Mouse (Mus musculus) ES-E14 (cell line): ENCODE measurements around the gene BC030867. TPM values are rescaled to one million over a fixed set of nuclear protein-coding genes. Genes with fewer than 3 reads are reported as not detected.
"Not testable (repeated sequence)": the region's sequence is repeated elsewhere in the genome, so short reads cannot be mapped to it uniquely, and the experiment has no call there.

Source experiments
- DNase-seq: peaks from one replicate; pipeline ENCODE4 v3.0.0-alpha.2; 2013; ENCODE audit warnings: low read depth, low spot score
- H3K27ac ChIP-seq: 2 replicates; pipeline ENCODE4 v1.5.1; 2012; ENCODE audit warnings: low read depth, mild to moderate bottlenecking, low read length, moderate library complexity, mixed read lengths; ENCODE audit not compliant: poor library complexity, insufficient read depth, severe bottlenecking
- H3K36me3 ChIP-seq: 2 replicates; pipeline ENCODE4 v1.6.1; 2012; ENCODE audit warnings: mild to moderate bottlenecking, low read length, moderate library complexity, mixed read lengths; ENCODE audit not compliant: control insufficient read depth, poor library complexity, insufficient read depth, severe bottlenecking
- H3K4me1 ChIP-seq, 2 experiments: fragments of 150-350 bp in 1 of 2; sonication (generic) in 1 of 2; 2 replicates each; pipeline ENCODE4 v1.6.1; 2012; ENCODE audit warnings: low read length in 2 of 2, mild to moderate bottlenecking in 1 of 2, mixed read lengths in 1 of 2; ENCODE audit not compliant: control insufficient read depth in 2 of 2, insufficient read depth in 2 of 2, poor library complexity in 1 of 2
- H3K4me3 ChIP-seq, 2 experiments: fragments of 150-350 bp in 1 of 2; sonication (generic) in 1 of 2; 2 replicates each; pipeline ENCODE4 v1.5.1; 2012; ENCODE audit warnings: low read length in 2 of 2, low read depth in 1 of 2, mild to moderate bottlenecking in 1 of 2, mixed read lengths in 1 of 2; ENCODE audit not compliant: insufficient read depth in 1 of 2, poor library complexity in 1 of 2, severe bottlenecking in 1 of 2
- H3K9ac ChIP-seq: 2 replicates; pipeline ENCODE4 v1.6.1; 2012; ENCODE audit warnings: low read depth, mild to moderate bottlenecking, low read length, mixed read lengths; ENCODE audit not compliant: poor library complexity, insufficient read depth, severe bottlenecking
- H3K9me3 ChIP-seq: fragments of 150-350 bp; sonication (generic); 2 replicates; pipeline ENCODE4 v1.6.1; 2012; ENCODE audit warnings: low read depth, mild to moderate bottlenecking, low read length; ENCODE audit not compliant: control insufficient read depth, insufficient read depth
- CHD2 ChIP-seq: IDR thresholded peaks from 2 replicates; pipeline ENCODE4 v1.6.1; 2014; ENCODE audit warnings: mild to moderate bottlenecking, low read depth, low read length, inconsistent platforms
- HCFC1 ChIP-seq: IDR thresholded peaks from 2 replicates; pipeline ENCODE4 v1.6.1; 2012; ENCODE audit warnings: low read length, inconsistent platforms, borderline replicate concordance; ENCODE audit not compliant: insufficient read depth
- MAFK ChIP-seq: IDR thresholded peaks from 2 replicates; pipeline ENCODE4 v1.6.1; 2014; ENCODE audit warnings: mild to moderate bottlenecking, low read depth, low read length, inconsistent platforms; ENCODE audit not compliant: insufficient read depth
- ZC3H11A ChIP-seq: IDR thresholded peaks from 2 replicates; pipeline ENCODE4 v1.6.1; 2012; ENCODE audit warnings: low read depth, mild to moderate bottlenecking, inconsistent platforms, low read length, borderline replicate concordance
- ZNF384 ChIP-seq: IDR thresholded peaks from 2 replicates; pipeline ENCODE4 v1.6.1; 2012; ENCODE audit warnings: low read depth, low read length, inconsistent platforms
- in situ Hi-C, 2 experiments: fragments of 600-800 bp; cut with MboI; formaldehyde crosslinking; loops; one replicate each; pipeline ENCODE4 v1.15.1; 2025; ENCODE audit warnings: low sequenced_read_pairs in 2 of 2, inconsistent platforms in 1 of 2; ENCODE audit not compliant: unreplicated experiment in 2 of 2
- total RNA-seq: library from RNA; depleted of rRNA; stranded (reverse); fragments of 300-350 nt; gene quantifications from 2 replicates; pipeline ENCODE4 v1.2.3, GENCODE M21; 2012

BC030867 gene
- total RNA-seq, 1 experiment, result 17.3 TPM

DNA sequence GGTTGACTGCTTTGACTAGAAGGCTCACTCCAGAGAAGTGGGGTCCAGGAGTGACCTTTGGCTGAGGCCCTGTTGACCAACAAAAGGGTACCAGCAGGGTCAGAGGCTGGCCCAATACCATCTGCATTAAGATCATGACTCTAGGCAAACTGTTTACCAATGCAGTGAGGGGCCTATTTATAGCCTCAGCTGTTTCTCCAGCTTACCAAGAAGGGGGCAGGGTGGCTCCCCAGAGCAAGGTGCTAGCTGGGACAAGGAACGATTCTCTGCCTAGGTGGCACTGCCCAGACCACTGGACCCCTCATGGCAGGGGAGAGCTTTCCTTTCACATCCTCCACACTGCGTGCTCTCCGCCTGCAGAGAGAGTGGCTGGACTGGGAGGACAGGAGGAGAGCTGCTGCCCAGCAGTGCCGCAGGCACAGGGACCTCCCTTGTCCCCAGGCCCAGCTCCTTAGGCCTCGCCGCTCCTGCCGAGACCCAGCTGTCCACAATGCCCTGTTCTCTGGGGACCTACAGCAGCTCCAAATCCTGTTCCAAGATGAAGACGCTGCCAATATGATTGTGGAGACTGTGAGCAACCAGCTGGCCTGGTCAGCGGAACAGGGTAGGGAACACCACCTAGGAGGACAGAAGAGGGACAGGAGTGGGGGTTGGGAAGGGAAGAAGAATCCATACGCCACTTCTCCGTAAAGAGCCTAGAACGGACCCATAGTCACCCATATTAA, 20.0 kb downstream of the BC030867 start, which contains the start of gene Asb16:
Gene Asb16 (plus strand): TSS at position 224 of the 725 bp plus-strand sequence.
- H3K9ac ChIP-seq, result peak within 1 kb of the TSS; percentile 22; the same call in 1 of the 2 replicates
- H3K27ac ChIP-seq, result no peak within 1 kb of the TSS
- in situ Hi-C loops, result no loop called here
- DNase-seq, result no peak
- no peak within 1 kb of the TSS for H3K4me3 ChIP-seq
- peaks cover 8% of the 10 kb centered on the region; the same call in 1 of the 2 replicates for H3K36me3 ChIP-seq
- H3K4me1 ChIP-seq, result peaks cover 7 to 21% of the 10 kb centered on the region in 2 experiments
- no peaks in the 10 kb centered on the region for H3K9me3 ChIP-seq
- TF ChIP-seq MAFK (no peak), ZC3H11A (no peak), ZNF384 (no peak), HCFC1 (no peak), CHD2 (no peak)

DNA sequence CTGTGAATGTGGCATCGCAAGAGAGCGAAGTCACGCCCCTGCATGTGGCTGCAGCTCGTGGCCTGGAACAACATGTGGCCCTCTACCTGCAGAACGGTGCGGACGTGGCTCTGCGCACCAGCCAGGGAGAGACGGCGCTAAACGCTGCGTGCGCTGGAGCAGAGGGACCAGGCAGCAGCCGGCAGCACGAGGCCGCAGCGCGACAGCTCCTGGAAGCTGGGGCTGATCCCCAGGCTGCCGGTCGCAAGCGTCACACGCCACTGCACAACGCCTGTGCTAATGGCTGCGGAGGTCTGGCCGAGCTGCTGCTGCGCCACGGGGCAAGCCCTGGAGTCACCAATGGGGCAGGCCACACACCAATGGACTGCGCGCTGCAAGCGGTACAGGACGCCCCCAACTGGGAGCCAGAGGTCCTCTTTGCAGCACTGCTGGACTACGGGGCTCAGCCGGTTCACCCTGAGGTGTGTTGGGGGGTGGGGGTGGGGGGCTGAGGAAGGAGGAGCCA, 27.8 kb downstream of the BC030867 start:
- Histone ChIP-seq H3K36me3 (no peaks in the 10 kb centered on the region), H3K9me3 (no peaks in the 10 kb centered on the region), H3K4me1 (peaks cover 3 to 18% of the 10 kb centered on the region in 2 experiments; a peak in 3 of 4 replicates), H3K4me3 (peak overlapping the region; percentile 47 to 59; a peak in 3 of 4 replicates), H3K9ac (peak overlapping the region; percentile 37), H3K27ac (no peak overlapping the region)
- DNase-seq, result no peak
- in situ Hi-C loops, result no loop called here
- TF ChIP-seq CHD2 (no peak), HCFC1 (no peak), ZC3H11A (no peak), MAFK (no peak), ZNF384 (no peak)

DNA sequence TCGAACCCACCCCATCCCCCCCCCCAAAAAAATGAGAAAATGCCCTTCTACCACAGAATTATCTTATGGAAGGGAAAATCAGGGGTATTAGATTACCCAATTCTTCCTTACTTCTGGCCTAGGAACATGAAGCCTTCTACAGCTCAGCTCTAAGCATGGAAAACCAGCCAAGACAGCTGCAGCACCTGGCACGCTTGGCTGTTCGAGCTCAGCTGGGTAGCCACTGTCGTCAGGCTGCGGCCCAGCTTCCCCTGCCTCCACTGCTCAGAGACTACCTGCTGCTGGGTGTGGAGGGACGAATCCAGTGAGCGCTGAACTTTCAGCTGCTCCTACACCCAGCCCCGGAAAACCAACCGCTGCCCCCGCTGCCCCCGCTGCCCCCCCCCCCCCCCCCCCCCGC, 29.1 kb downstream of the BC030867 start:
- Histone ChIP-seq H3K4me3 (no peak overlapping the region), H3K9ac (no peak overlapping the region), H3K4me1 (peaks cover 2 to 16% of the 10 kb centered on the region in 2 experiments; a peak in 3 of 4 replicates), H3K36me3 (no peaks in the 10 kb centered on the region), H3K27ac (no peak overlapping the region), H3K9me3 (no peaks in the 10 kb centered on the region)
- DNase-seq, result no peak
- in situ Hi-C loops, result no loop called here
- TF ChIP-seq HCFC1 (no peak), CHD2 (no peak), ZNF384 (no peak), ZC3H11A (no peak), MAFK (no peak)

DNA sequence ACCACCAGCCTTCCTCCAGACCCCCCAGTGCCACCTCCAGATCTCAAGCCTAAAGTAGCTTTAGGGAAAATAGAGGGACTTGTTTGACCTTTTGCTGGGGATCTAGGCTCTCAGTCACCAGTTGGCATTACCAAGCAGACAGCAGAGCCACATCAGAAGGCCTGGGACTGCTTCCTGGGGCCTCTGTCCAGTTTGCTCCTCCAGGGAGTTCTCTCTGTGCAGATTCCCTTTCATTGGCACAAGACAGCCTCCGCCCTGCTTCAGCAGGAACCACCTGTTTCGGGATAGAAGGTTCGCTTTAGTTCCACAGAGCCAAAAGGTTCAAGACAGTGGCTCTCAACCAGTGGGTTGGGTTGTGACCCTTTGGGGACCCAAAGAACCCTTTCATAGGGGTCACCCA, 30.9 kb downstream of the BC030867 start:
- Histone ChIP-seq H3K9me3 (no peaks in the 10 kb centered on the region), H3K27ac (no peak overlapping the region), H3K4me1 (peaks cover 2 to 16% of the 10 kb centered on the region in 2 experiments; a peak in 3 of 4 replicates), H3K36me3 (no peaks in the 10 kb centered on the region), H3K4me3 (no peak overlapping the region), H3K9ac (no peak overlapping the region)
- in situ Hi-C loops, result no loop called here
- no peak for DNase-seq
- TF ChIP-seq CHD2 (no peak), ZNF384 (no peak), HCFC1 (no peak), MAFK (no peak), ZC3H11A (no peak)

DNA sequence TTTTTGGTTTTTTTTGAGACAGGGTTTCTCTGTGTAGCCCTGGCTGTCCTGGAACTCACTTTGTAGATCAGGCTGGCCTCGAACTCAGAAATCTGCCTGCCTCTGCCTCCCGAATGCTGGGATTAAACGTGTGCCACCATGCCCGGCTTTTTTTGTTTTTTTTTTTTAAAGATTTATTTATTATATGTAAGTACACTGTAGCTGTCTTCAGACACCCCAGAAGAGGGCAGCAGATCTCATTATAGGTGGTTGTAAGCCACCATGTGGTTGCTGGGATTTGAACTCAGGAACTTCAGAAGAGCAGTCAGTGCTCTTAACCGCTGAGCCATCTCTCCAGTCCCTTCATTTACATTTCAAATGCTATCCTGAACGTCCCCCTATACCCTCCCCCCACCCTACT, 31.6 kb downstream of the BC030867 start:
- DNase-seq, H3K27ac ChIP-seq, H3K9me3 ChIP-seq, H3K36me3 ChIP-seq, H3K9ac ChIP-seq, H3K4me3 ChIP-seq, in situ Hi-C loops: not testable (repeated sequence)
- peaks cover 2 to 16% of the 10 kb centered on the region in 2 experiments; a peak in 3 of 4 replicates for H3K4me1 ChIP-seq
